Mouse (Mus musculus): ENCODE measurements at regions not wholly inside any gene's neighbourhood (a gene's known extent, or its start where the extent isn't known, plus 50 kb on each side); places are given as distances from the start of the nearest gene placed in this dataset.

GRCm38 (mm10) chr16:39650616-39651015, 333.5 kb upstream of the Lsamp start:
- DNase-seq: no peak

GRCm38 (mm10) chr16:39667905-39668304, 316.3 kb upstream of the Lsamp start:
- DNase-seq: no peak

GRCm38 (mm10) chr16:39672096-39672985, 311.8 kb upstream of the Lsamp start:
- no peak for DNase-seq

- DNase-seq: no peak
Observed at GRCm38 (mm10) chr16:39675775-39676174, 308.4 kb upstream of the Lsamp start.

- no peak for DNase-seq
Observed at GRCm38 (mm10) chr16:39678285-39678684, 305.9 kb upstream of the Lsamp start.

- no peak for DNase-seq
Observed at GRCm38 (mm10) chr16:39693061-39693460, 291.1 kb upstream of the Lsamp start.

GRCm38 (mm10) chr16:39695855-39696254, 288.3 kb upstream of the Lsamp start:
- no peak for DNase-seq

GRCm38 (mm10) chr16:39699201-39699600, 285.0 kb upstream of the Lsamp start:
- no peak for DNase-seq

- no peak for DNase-seq
Observed at GRCm38 (mm10) chr16:39706131-39706530, 278.0 kb upstream of the Lsamp start.

- DNase-seq: no peak
Observed at GRCm38 (mm10) chr16:39709387-39710039, 274.6 kb upstream of the Lsamp start.

- peak; percentile 34 for DNase-seq
Observed at GRCm38 (mm10) chr16:39727586-39727985, 256.6 kb upstream of the Lsamp start.

- no peak for DNase-seq
Observed at GRCm38 (mm10) chr16:39746041-39746736, 238.0 kb upstream of the Lsamp start.

- DNase-seq: no peak
Observed at GRCm38 (mm10) chr16:39751748-39752147, 232.4 kb upstream of the Lsamp start.

- DNase-seq: peak; percentile 84
Observed at GRCm38 (mm10) chr16:39801063-39801462, 183.1 kb upstream of the Lsamp start.

GRCm38 (mm10) chr16:39820131-39820530, 164.0 kb upstream of the Lsamp start:
- DNase-seq: no peak

GRCm38 (mm10) chr16:39834241-39834640, 149.9 kb upstream of the Lsamp start:
- peak; percentile 41 for DNase-seq

GRCm38 (mm10) chr16:39881525-39881924, 102.6 kb upstream of the Lsamp start:
- DNase-seq: no peak

- DNase-seq: no peak
Observed at GRCm38 (mm10) chr16:39887944-39888343, 96.2 kb upstream of the Lsamp start.

Measured in retina, postnatal 1 day (tissue).